Mouse (Mus musculus) brain, embryonic 18.5 days (tissue): ENCODE measurements around the gene Cyb561.

Experiments
- DNase-seq: peaks from one replicate; pipeline ENCODE4 v3.0.0-alpha.2; 2012; ENCODE audit warnings: low read depth, low spot score

The Cyb561 gene

DNA sequence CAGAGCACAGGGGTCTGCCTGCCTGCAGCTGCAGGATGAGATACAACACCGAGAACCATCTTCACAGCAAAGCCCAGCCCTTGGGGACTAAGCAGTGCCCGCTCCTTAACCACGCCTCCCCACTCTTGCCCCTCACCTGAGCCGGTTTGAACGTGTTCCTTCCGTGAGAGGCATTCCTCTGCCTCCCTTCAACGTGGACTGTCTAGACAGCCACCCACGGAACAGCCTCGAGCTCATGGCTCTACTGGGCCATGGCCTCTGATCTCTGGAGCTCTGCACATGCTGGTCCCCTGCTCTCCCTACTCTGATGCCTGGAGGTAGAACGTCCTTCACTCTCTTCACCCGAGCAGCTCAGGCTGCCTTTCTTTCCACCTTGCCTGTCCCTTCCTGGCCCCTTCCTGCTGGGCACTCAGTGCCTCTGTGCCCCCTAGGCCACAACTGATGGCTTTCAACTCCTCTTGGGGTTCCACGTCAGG lies at the start of gene Cyb561:
Gene Cyb561 (minus strand): TSS at position 426 of the 476 bp plus-strand sequence.
- DNase-seq: no peak

DNA sequence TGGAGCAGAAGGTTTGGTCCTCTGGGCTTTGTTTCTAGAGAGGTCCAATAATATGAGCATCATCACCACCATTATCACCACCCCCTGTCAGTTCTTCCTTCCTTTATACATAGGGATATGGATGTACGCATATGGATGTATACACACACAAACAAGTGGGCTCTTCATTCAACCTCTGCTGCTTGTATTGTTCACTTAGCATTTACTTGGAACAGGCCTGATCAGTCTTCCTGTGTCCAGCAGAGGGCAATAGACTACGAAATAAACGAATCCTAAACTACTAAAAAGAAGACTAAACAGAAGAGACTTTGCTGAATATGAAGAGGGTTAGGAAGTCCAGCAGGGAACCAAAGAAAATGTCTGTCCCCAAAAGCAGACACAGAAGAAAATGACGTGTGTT lies 48.6 kb upstream of the Cyb561 start:
- no peak for DNase-seq

DNA sequence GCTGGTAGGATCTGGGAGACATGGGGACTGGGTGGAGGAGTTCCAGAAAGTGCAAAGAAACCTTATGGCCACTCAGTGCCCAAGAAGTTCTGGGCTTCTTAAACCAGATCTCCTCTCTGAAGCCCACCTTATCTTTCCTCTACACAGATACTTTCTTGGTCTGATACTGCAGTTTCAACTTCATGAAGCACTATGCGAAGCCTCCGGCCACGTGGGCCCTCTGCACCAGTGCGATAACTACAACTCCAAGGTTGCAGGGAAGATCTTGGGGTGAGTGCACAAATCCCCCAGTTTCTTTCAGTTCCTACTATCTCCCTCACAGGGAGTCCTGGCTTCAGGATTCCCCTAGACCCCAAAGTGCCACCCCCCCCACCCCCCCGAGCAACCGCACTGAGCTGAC lies 46.9 kb upstream of the Cyb561 start:
- no peak for DNase-seq

DNA sequence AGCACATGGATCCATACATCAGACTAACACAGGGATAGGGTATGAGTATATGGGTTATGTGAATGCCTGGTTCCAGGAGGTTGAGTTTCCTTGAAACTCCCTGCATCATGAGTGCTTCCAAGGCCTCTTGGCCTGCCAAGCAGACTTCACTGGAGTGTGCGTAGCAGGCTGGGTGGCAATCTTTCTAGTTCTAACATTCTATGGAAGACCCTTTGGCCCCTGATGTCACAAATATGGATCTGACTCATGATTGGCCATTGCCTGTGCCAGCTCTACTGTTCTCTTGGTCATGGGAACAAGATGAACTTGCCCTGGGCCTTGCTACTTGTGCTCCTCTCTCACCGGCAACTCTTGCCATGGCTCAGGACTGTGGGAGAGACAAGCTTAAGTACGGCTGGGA lies 41.2 kb upstream of the Cyb561 start, which contains the start of gene Ace3:
Gene Ace3 (plus strand): TSS at position 301 of the 400 bp plus-strand sequence.
- no peak for DNase-seq

DNA sequence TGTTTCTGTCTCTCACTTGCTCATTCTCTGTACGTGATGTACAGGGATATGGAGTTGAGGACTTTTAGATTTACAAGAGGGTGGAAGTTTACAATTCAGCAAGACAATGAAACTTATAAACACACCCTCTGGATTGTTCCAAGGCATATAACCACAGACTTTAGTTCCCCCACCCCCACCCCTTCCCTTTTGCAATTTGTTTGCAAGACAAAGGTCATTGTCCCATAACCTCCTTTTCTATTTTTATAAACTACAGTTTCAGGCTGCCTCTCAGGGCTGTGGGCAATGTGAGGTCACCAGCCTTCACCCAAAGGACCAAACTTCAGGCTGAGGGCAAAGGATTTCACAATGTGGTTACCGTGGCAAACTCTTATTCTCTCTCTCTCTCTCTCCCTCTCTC lies 37.1 kb upstream of the Cyb561 start:
- no peak for DNase-seq

DNA sequence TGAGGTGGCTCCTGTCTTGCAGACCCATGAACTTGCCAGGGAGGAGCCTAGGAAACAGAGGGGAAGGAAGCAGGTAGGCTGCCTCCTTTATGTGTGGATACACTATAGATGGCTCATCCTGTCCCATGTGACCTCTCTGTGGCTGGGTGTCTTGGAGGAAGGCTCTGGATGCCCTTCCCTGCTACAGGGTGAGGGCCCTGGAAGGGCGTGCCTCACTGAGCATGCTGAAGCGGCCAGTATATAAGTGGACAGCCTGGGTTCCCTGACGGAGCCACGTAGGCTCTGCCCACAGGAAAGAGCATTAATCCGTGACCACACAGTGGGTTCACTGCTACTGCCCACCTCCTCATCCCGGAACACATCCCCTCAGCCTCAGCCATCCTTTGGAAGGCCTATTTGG lies 36.3 kb upstream of the Cyb561 start:
- no peak for DNase-seq

DNA sequence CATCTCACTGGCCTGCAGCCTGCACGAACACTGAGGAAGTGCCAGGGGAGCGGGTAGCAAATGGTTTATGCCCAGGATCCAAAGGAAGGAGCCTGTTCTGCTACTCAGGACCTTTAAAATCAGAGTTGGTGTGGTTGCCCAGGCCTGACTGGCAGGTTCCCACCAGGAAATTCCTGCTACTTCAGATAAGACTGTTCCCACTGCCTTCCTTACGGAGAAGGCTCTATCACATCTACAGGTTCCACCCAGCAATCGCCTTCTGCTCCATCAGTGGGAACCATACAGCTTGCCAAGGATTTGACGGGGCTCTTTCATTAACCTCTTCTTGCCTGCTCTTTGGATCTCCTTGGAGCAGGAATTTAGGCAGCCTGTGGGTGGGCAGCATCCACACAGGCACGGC lies 34.3 kb upstream of the Cyb561 start:
- DNase-seq: no peak

DNA sequence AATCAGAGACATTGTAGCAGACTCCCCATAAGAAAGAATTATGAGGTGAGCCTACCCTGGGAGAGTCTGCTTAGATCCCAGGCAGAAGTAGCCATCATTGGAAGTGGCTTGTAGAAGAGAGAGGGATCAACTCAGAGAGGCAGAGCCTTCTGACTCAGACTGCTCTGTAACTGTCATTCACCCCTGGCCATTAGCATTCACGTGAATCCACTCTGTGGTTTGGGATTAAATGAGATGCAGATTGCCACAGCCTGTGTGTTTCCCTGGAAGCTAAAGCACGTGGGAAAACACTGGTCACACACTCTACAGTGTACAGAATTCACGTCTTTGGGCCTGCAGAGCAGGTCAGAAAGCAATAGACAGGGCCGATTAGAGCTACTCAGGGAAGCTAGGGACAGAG lies 31.3 kb upstream of the Cyb561 start:
- DNase-seq: no peak

DNA sequence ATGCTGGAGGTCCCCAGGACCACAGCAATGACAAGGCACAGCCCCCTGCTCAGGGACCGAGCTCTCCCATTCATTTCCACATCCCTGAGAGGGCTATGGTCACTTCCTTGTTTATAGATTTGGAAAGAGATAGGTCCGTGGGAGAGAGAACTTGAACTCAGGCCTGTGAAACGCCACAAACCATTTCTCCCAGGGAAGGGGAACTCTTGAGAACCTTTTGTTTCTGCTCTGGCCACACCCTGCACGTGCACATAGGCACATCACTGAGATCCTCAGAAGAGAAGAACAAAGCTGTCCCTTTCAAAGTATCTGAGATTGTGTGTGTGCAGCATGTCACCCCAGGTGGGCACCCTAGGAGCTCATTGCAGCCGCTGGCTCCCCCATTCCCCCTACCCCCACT lies 25.5 kb upstream of the Cyb561 start:
- no peak for DNase-seq

DNA sequence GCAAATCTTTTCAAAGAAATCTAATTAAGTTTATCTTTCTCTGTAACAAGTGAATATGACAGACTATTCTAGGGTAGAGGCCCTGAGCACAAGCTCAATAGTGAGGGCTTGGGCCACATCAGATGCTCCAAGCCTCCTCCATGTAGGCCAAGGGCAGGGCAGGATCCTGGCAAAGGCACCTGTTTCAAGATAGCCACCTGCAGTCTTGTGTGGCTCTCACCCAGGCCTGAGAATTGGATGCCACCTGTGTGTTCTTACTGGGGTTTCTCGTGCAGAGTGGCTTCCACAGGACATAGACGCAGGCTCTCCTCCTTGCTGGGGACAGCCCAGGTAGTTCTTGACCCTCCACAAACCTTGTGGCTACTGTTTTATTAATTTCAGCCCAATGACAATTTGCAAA lies 25.1 kb upstream of the Cyb561 start:
- no peak for DNase-seq

DNA sequence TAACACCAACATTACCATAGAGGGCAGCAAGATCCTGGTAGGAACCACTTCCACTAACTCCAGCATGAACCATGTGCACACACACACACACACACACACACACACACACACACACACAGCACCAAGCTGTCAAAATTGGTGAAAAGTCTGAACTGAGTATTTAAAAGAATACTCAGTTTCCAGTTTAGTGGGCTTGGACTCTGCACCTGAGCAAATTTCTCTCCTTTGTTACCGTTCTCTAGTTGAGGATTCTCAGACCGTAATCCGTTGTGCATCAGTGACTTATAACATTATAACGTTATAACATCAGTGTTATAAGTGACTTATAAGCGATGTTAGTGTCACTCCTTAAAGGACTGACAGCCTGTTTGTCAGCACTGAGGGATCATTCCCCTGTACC lies 22.5 kb upstream of the Cyb561 start:
- DNase-seq: no peak

DNA sequence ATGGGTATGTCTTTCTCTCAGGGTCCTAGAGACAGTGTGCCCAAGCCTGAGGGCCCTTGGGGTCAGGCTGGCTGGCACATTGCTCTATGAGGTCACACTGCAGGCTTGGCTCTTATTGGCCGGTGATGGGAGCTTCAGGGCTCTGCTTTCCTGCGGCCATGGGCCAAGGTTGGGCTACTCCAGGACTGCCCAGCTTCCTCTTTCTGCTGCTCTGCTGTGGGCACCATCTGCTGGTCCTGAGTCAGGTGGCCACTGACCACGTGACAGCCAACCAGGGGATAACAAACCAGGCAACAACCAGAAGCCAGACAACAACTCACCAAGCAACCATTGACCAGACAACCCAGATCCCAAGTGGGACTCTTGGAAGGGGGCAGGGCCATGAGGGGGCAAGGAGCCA lies 21.9 kb upstream of the Cyb561 start:
- DNase-seq: no peak

DNA sequence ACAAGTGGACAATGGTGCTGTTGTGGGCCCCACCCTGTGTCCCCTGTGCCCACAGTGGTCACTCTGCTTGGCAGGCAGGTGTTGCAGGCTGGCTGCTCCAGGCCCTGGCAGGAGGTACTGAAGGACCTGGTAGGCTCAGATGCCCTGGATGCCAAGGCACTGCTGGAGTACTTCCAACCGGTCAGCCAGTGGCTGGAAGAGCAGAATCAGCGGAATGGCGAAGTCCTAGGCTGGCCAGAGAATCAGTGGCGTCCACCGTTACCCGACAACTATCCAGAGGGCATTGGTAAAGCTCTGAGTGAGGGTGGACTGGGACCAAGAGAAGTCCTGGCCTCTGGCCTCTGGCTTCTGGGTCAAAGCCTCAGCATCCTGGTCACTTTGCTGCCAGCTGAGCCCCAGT lies 21.5 kb upstream of the Cyb561 start:
- no peak for DNase-seq

DNA sequence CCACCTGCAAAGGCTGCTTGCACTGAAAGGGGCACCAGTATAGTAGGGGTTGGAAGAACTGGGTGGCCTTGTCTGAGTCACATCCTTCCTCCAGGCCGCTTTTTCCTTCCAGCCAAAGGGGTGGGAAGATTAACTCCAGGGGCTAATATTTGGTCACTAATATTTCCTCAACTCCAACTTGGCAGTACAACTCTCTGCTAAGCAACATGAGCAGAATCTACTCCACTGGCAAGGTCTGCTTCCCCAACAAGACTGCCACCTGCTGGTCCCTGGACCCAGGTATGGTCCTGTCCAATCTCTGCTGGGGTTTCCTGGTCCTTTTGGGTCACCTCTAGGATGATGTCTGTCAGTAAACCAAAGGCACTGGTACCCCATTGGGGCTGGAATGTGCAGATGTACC lies 16.4 kb upstream of the Cyb561 start:
- DNase-seq: no peak

DNA sequence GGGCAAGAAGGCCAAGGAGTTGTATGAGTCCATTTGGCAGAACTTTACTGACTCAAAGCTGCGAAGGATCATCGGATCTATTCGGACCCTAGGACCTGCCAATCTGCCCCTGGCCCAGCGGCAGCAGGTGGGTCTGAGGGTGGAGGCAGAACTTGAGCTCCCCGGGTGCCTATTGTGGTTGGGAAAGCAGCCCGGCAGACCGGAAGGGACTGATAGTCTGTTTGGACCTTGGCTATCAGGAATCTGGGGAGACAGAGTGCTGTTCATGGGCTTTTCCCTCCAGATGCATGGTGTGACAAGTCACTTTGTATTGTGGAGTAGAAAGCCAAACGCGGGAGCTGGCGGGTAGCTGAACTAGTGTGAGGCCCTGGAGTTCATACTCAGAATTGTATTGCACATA lies 15.8 kb upstream of the Cyb561 start:
- DNase-seq: no peak

DNA sequence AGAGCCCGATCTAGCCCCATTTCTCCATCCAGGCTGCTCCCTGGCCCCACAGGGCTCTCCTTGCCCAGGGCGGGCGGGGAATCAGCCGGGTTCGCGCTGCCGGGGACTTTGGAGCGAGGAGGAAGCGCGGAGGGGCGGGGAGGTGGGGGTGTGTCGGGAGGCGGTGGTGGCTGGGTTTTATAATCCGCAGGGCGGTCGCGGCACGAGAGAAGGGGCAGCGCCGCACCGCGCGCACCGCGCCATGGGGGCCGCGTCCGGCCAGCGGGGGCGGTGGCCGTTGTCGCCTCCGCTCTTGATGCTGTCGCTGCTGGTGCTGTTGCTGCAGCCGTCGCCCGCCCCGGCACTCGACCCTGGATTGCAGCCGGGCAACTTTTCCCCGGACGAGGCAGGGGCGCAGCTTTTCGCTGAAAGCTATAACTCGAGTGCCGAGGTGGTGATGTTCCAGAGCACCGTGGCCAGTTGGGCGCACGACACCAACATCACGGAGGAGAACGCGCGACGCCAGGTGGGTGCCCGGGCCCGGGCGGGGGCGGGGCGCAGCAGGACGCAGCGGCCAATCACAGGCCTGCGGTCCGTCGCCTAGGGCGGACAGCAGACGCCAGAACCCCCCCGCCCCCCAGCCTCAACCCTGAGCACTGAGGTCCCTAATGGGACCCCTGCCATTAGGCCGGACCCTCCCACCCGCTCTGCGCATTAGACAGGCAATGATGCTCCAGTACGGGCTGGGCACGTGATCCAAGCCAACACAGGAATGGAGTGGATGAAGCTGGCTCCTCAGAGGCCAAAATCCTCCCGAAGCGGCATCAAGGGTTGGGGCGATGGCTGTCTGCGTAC lies 14.8 kb upstream of the Cyb561 start, which contains the start of gene Ace:
Gene Ace (plus strand): TSS at position 205 of the 834 bp plus-strand sequence.
- no peak for DNase-seq

DNA sequence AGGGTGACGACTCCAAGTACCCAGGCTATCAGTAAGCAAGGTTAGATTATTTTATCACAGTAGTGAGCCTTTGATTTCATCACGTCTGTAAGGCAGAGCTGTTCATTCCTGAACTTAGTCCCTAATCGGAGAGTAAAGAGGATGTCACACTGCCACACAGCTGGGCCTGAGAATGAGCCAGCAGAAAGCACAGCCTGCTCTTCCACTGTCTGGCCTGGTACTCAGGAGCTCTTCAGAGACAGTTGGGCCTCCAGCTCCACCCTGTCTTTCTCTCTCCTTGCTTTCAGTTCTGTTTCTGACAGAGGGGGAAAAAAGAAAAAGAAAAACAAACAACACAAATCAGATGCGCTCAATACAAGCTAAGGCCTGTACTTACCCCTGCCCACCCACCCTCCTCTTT lies 13.2 kb upstream of the Cyb561 start:
- DNase-seq: no peak

DNA sequence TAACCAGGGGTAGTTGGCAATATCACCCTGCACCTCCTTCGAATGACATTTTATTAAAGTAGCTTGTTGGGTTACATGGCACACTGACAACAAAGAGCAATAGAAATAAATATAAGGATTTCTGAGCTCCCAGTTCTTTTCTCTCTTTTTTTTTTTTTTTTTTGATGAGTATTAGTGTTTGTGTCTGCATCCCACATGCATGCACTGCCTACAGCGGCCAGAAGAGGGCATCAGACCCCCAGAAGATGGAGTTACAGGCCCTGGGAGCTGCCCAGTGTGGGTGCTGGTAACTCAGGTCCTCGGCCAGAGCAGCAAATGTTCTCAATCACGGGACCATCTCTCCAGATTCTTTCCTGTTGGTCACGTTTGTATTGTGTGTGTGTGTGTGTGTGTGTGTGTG lies 11.6 kb upstream of the Cyb561 start:
- no peak for DNase-seq

DNA sequence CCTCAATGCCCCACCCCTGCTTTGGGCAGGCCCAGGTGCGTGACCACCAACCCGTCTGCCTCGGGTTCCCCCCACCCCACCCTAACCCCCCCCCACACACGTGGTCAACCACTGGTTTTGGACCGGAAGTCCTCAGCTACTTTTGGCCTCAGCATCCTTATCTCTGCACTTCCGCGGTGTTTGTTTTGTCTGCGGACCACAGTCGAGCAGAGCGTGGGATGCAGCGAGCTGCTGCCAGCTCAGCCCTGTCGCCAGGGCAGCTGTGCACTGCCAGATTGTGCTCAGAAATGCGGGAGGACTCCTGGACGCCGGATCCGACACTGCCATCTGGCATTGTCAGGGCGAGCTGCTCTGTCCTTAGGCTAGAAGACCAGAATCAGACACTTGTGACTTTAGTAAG lies 6.2 kb upstream of the Cyb561 start:
- DNase-seq: no peak

DNA sequence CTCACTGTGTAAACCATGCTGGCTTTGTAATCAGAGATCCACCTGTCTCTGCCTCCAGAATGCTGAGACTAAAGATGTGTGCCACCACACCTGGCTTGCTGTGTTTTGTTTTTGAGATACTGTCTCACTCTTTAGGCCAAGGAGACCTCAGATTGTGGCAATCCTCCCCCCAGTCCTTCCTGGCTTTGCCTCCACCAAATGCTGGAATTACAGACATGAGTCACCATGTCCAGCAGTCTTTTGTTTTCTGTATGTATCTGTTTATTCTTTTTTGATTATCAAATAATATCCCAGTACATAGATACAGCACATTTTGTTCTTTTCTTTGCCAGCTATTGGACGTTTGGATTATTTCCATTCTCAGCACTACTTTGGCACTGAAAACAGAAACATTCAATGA lies 5.4 kb upstream of the Cyb561 start:
- no peak for DNase-seq

DNA sequence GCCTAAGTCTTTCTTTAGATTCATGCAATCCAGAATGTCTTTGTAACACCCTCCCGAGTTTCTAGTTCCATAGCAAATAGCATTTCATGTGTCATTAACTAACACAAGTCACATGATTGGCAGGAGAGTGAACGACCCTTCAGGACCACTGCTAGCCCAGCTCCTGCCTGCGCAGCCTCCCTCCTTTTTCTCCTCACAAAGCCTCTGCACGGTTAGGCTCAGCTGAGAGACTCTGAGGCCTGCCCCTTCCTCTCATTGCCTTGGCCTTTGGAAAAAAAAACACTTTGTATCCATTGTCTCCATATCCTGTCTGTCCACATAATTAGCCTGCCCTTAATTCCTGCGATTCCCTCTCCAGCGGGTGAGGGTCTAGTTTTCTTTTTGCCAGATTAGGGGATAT lies 4.4 kb upstream of the Cyb561 start:
- DNase-seq: no peak

DNA sequence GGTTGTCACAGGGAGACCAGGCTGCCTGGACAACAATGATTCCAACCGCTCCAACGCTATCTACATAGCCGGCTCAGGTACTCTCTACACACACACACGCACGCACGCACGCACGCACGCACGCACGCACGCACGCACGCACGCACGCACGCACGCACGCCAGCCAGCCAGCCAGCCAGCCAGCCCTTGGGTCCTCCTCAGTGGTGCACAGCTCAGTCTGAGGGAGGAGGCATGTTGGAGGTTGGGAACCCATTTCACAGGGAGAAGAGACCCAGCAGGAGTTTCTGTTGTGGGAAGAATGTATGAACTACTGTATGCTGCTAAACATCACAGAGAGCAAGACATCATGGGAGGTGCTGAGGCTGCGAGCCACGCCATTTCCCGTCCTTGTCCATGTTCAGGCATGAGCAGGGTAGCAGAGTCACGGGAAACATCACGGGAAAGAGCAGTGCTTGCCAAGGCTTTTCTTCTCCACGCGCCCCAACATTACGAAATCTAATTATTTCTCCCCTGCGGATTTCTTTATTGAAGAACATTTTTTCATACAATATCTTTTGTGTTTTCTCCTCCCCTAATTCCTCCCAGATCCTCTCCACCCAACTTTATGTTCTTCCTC lies 2.8 kb upstream of the Cyb561 start:
- no peak for DNase-seq

DNA sequence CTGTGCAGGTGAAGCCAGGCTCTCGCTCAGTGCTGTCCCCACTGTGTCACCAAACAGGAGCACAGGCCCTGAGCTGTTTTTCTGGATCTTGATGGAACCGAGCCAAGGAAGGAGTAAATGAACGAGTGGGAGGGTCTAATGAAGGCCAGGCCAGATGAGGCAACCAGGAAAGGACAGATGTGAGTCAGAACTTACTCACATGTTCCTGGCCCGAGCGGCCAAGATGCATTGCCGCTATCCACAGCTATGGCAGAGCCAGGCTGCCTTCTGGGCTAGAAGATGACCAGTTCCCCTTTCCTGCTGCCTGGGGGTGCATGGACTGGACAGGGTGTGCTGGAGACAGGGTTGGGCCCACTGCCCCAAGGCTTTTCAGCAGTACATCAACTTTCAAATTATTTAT lies 266 bp upstream of the Cyb561 start:
- DNase-seq: no peak
